Mouse (Mus musculus) kidney, embryonic 15.5 days (tissue): ENCODE results near the gene Nxpe5. TPM values are rescaled to one million over a fixed set of nuclear protein-coding genes. Genes with fewer than 3 reads are reported as not detected.

Experiments used
- ATAC-seq: fragments of 200-750 bp; cut with Nextera tagmentation; replicated peaks from 2 replicates; pipeline ENCODE4 v1.8.0; 2017; ENCODE audit warnings: moderate TSS enrichment; ENCODE audit not compliant: low FRiP score
- H3K27ac ChIP-seq: fragments of 300-500 bp; sonication (generic); 2 replicates; pipeline ENCODE4 v1.5.1; 2015; ENCODE audit warnings: mild to moderate bottlenecking, inconsistent platforms
- H3K27me3 ChIP-seq: fragments of 300-500 bp; sonication (generic); 2 replicates; pipeline ENCODE4 v1.6.1; 2015; ENCODE audit warnings: inconsistent platforms
- H3K36me3 ChIP-seq: fragments of 300-500 bp; sonication (generic); 2 replicates; pipeline ENCODE4 v1.6.1; 2015; ENCODE audit warnings: inconsistent platforms
- H3K4me1 ChIP-seq: fragments of 300-500 bp; sonication (generic); 2 replicates; pipeline ENCODE4 v1.6.1; 2015; ENCODE audit warnings: inconsistent platforms
- H3K4me2 ChIP-seq: fragments of 300-500 bp; sonication (generic); 2 replicates; pipeline ENCODE4 v1.6.1; 2015; ENCODE audit warnings: moderate library complexity, mild to moderate bottlenecking, inconsistent platforms
- H3K4me3 ChIP-seq: fragments of 300-500 bp; sonication (generic); replicated peaks from 2 replicates; pipeline ENCODE4 v1.5.1; 2015; ENCODE audit warnings: mild to moderate bottlenecking, inconsistent platforms
- H3K9ac ChIP-seq: fragments of 300-500 bp; sonication (generic); 2 replicates; pipeline ENCODE4 v1.6.1; 2015; ENCODE audit warnings: mild to moderate bottlenecking, inconsistent platforms
- H3K9me3 ChIP-seq: fragments of 300-500 bp; sonication (generic); replicated peaks from 2 replicates; pipeline ENCODE4 v1.6.1; 2016; ENCODE audit warnings: inconsistent platforms
- WGBS: fragments of 180-500 bp; shearing (Covaris S2); methylation state at CpG from one replicate; pipeline ENCODE4 v1.1.7; 2015; ENCODE audit warnings: mixed read lengths; 5-methylcytosine and 5-hydroxymethylcytosine counted together
- polyA plus RNA-seq: library from polyadenylated mRNA; unstranded; fragments of >200 nt; fragmentation: Nextera tagmentation; extraction: Ambion mirVana; gene quantifications from 2 replicates; pipeline ENCODE4 v1.2.1, GENCODE M21; 2015

Nxpe5 gene
- polyA plus RNA-seq, 1 experiment from 2014 or later: not detected

DNA sequence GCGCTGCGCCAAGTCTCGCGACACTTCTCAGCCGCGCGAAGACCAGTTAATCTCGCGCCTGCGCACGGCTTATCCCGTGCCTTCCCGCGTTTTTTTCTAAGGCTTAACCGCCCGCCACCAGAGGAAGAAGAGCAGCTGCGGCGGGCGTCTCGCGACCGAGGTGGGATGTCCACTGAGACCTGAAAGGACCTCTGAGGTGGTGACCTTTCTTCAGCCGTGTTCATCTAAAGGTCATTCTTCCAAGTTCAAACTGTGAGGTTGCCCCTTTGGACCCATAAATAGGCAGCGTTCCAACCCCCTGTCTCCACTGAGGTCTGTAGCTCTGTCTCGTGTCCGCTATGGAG, 54.7 kb downstream of the Nxpe5 start:
- peaks cover 36% of the 10 kb centered on the region for H3K4me1 ChIP-seq
- ATAC-seq: no peak
- no peak overlapping the region for H3K9ac ChIP-seq
- peaks cover 7% of the 10 kb centered on the region; the same call in 1 of the 2 replicates for H3K9me3 ChIP-seq
- 24% methylated on average over 26 of the region's 26 CpGs for WGBS
- H3K4me3 ChIP-seq: peak overlapping the region; percentile 80
- H3K27ac ChIP-seq: no peak overlapping the region
- peaks cover 7% of the 10 kb centered on the region; the same call in 1 of the 2 replicates for H3K27me3 ChIP-seq
- peaks cover 14% of the 10 kb centered on the region for H3K36me3 ChIP-seq
- peak overlapping the region; percentile 84 for H3K4me2 ChIP-seq

DNA sequence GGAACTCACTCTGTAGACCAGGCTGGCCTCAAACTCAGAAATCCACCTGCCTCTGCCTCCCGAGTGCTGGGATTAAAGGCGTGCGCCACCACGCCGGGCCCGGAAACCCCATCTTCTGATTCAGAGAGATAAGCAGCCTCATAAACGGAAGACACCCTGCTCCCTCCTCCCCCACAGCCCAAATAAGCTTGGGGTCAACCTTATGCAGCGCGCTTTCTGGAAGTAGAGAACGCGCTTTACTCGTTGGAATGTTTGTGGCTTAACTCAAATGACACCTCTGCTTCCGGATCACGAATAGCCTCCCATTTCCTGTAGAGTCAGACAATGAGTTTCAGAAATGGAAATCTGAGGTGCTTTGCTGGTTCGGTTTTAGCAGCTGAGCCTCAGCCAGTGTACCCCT, 55.1 kb downstream of the Nxpe5 start:
- no peak overlapping the region for H3K9ac ChIP-seq
- H3K4me3 ChIP-seq: no peak overlapping the region
- WGBS: 90% methylated on average over 15 of the region's 15 CpGs
- H3K36me3 ChIP-seq: peaks cover 14% of the 10 kb centered on the region
- H3K9me3 ChIP-seq: peaks cover 7% of the 10 kb centered on the region; the same call in 1 of the 2 replicates
- H3K27ac ChIP-seq: no peak overlapping the region
- no peak for ATAC-seq
- H3K27me3 ChIP-seq: peaks cover 7% of the 10 kb centered on the region; the same call in 1 of the 2 replicates
- H3K4me2 ChIP-seq: peak overlapping the region; percentile 84; the same call in 1 of the 2 replicates
- peaks cover 31% of the 10 kb centered on the region for H3K4me1 ChIP-seq

DNA sequence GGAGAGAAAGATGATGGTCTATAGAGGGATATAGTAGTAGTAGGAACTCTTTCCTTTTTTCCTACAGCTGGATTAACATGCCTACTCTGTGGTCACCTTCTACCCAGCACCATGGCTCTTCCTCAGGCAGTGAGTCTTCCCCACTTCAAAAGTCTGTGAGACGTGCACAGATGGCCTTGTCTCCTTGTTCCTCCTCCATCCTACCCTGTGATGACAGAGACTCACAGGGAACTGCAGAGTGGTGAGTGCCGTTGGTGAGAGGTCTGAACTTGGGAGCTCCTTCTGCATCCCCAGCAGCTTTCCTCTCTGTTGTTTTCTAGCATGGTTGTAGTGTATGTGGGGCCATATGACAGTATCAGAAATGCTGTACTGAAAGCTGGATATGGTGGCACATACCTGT, 56.1 kb downstream of the Nxpe5 start:
- Histone ChIP-seq H3K27me3 (peaks cover 7% of the 10 kb centered on the region; the same call in 1 of the 2 replicates), H3K27ac (no peak overlapping the region), H3K9ac (no peak overlapping the region), H3K4me3 (no peak overlapping the region), H3K36me3 (peaks cover 9% of the 10 kb centered on the region), H3K9me3 (peaks cover 7% of the 10 kb centered on the region; the same call in 1 of the 2 replicates), H3K4me2 (no peak overlapping the region), H3K4me1 (peaks cover 22% of the 10 kb centered on the region)
- WGBS: 73% methylated on average over 2 of the region's 2 CpGs
- no peak for ATAC-seq

DNA sequence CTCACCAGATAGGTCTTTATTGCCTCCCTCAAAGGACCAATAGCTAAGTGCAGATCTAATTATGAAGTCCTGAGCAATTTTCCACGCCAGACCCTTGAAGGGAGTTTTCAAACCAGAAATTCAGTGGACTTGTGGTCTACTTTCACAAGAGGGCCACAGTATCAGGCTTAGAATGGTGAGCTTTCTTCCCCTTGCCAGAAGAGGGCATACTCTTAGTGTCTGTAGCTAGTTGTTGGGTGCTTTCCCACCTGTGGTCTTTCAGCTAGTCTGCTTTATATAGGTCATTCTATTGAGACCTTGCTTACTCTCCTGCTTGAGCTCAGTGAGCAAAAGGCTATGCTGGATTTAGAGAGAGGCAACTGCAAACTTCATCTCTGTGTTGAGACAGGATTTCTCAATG, 57.8 kb downstream of the Nxpe5 start:
- peaks cover 7% of the 10 kb centered on the region; the same call in 1 of the 2 replicates for H3K9me3 ChIP-seq
- H3K4me2 ChIP-seq: no peak overlapping the region
- no peak overlapping the region for H3K27ac ChIP-seq
- H3K27me3 ChIP-seq: peaks cover 7% of the 10 kb centered on the region; the same call in 1 of the 2 replicates
- WGBS: 61% methylated on average over 1 of the region's 1 CpGs
- ATAC-seq: no peak
- H3K36me3 ChIP-seq: no peaks in the 10 kb centered on the region
- peaks cover 14% of the 10 kb centered on the region for H3K4me1 ChIP-seq
- H3K9ac ChIP-seq: no peak overlapping the region
- no peak overlapping the region for H3K4me3 ChIP-seq

DNA sequence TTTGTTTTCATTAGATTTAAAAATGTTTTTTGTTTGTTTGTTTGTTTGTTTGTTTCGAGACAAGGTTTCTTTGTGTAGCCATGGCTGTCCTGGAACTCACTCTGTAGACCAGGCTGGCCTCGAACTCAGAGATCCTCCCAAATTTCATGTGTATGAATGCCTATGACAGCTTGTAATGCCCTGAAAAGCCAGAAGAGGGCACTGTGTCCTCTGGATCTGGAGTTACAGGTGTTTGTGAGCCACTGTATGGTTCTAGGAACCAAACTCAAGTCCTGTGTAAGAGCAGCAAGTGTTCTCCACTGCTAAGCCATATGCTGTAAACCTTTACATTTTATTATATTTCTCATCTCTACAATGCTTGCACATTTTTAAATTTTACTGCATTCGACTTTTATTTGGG, 62.2 kb downstream of the Nxpe5 start:
- Histone ChIP-seq H3K4me3 (no peak overlapping the region), H3K9me3 (no peaks in the 10 kb centered on the region), H3K4me1 (no peaks in the 10 kb centered on the region), H3K36me3 (no peaks in the 10 kb centered on the region), H3K9ac (no peak overlapping the region), H3K4me2 (no peak overlapping the region), H3K27me3 (no peaks in the 10 kb centered on the region), H3K27ac (no peak overlapping the region)
- no peak for ATAC-seq
- 75% methylated on average over 3 of the region's 3 CpGs for WGBS

DNA sequence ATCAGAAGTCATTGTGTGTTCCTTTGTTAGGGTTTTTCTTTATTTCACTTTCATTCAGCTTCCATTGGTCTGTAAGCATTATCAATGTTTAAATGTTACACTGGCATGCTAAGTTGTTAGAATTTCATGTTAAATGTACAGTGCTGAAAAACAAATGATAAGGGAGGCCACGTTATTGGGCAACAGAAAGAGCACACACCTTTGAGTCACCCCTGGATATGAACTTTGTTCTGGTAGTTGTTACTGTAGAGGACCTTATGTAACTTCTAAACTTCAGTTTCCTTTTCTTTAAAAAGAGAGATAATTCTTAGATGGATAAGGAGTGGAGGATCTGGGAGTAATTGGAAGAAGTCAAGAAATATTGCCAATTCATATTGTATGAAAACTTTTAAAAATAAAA, 65.9 kb downstream of the Nxpe5 start:
- Histone ChIP-seq H3K9ac (no peak overlapping the region), H3K36me3 (no peaks in the 10 kb centered on the region), H3K4me1 (no peaks in the 10 kb centered on the region), H3K27me3 (no peaks in the 10 kb centered on the region), H3K4me2 (no peak overlapping the region), H3K4me3 (no peak overlapping the region), H3K27ac (no peak overlapping the region), H3K9me3 (no peaks in the 10 kb centered on the region)
- WGBS: 86% methylated on average over 1 of the region's 1 CpGs
- no peak for ATAC-seq

DNA sequence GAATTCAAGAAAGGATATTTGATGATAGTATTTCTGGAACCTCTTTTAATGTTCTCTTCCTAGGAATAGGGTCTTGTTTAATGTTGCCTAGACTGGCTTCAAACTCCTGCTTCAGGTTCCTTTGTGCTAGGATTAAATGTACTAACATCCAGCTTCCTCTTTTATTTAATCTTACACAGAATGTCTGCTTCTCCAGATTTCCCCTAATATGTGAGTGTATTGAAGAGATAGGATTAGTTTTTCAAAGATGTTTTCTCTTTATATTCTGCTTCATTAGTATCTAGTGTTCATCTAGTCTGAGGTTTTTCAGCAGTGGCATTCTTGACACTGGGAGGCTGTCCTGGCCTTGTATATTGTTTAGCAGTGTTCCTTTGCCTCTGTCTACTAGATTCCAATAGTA, 68.5 kb downstream of the Nxpe5 start:
- H3K27me3 ChIP-seq: no peaks in the 10 kb centered on the region
- H3K36me3 ChIP-seq: no peaks in the 10 kb centered on the region
- no peaks in the 10 kb centered on the region for H3K9me3 ChIP-seq
- no peak overlapping the region for H3K4me2 ChIP-seq
- no peak for ATAC-seq
- H3K27ac ChIP-seq: no peak overlapping the region
- no peaks in the 10 kb centered on the region for H3K4me1 ChIP-seq
- no peak overlapping the region for H3K4me3 ChIP-seq
- H3K9ac ChIP-seq: no peak overlapping the region

DNA sequence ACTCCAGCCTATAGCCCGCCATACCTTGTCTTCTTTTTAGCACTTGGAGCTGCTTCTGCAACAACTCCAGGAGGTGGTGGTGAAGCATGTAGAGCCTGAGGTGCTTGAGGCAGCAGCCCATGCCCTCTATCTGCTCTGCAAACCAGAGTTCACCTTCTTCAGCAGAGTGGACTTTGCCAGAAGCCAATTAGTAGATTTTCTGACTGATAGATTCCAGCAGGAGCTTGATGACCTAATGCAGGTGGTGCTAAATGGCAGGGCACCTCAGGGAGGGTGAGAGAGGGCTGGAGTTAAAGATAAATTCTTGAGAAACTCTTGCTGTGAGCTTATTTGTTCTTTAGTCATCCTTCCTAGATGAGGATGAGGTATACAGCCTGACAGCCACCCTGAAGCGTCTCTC, 73.9 kb downstream of the Nxpe5 start:
- WGBS: 82% methylated on average over 2 of the region's 2 CpGs
- H3K9me3 ChIP-seq: no peaks in the 10 kb centered on the region
- no peaks in the 10 kb centered on the region for H3K36me3 ChIP-seq
- ATAC-seq: no peak
- no peak overlapping the region for H3K4me3 ChIP-seq
- H3K4me2 ChIP-seq: no peak overlapping the region
- H3K9ac ChIP-seq: no peak overlapping the region
- H3K27ac ChIP-seq: no peak overlapping the region
- H3K4me1 ChIP-seq: no peaks in the 10 kb centered on the region
- H3K27me3 ChIP-seq: no peaks in the 10 kb centered on the region

Other genes with a start within 250 kb of the Nxpe5 start
- gene Azgp1, start 244.4 kb upstream of the Nxpe5 start, polyA plus RNA-seq: not detected in 2 replicates
- gene Smok3a, start 204.6 kb upstream of the Nxpe5 start, polyA plus RNA-seq: not detected in 2 replicates
- gene Smok3b, start 204.5 kb upstream of the Nxpe5 start, polyA plus RNA-seq: not detected in 2 replicates
- gene Smok3c, start 172.7 kb upstream of the Nxpe5 start, polyA plus RNA-seq: not detected in 2 replicates
- 22.9 and 23.5 TPM in 2 replicates for gene Zkscan1, start 140.8 kb upstream of the Nxpe5 start, polyA plus RNA-seq
- 61.4 and 64.6 TPM in 2 replicates for gene Zscan21, start 109.0 kb upstream of the Nxpe5 start, polyA plus RNA-seq
- 23.2 and 26.4 TPM in 2 replicates for gene Zfp113, start 70.2 kb upstream of the Nxpe5 start, polyA plus RNA-seq
- 306 and 316 TPM in 2 replicates for gene Cops6, start 64.8 kb upstream of the Nxpe5 start, polyA plus RNA-seq
- gene Ap4m1, start 53.9 kb upstream of the Nxpe5 start, polyA plus RNA-seq: 24.2 and 28.2 TPM in 2 replicates
- 211 and 225 TPM in 2 replicates for gene Mcm7, start 53.5 kb upstream of the Nxpe5 start, polyA plus RNA-seq
- 102 and 109 TPM in 2 replicates for gene Taf6, start 38.4 kb upstream of the Nxpe5 start, polyA plus RNA-seq
- gene Cnpy4, start 38.4 kb upstream of the Nxpe5 start, polyA plus RNA-seq: 61.9 and 62.9 TPM in 2 replicates
- 8.4 and 10.5 TPM in 2 replicates for gene Mblac1, start 31.6 kb upstream of the Nxpe5 start, polyA plus RNA-seq
- gene Lamtor4, start 29.6 kb downstream of the Nxpe5 start, polyA plus RNA-seq: 57.8 and 61.1 TPM in 2 replicates
- 5.9 and 6.5 TPM in 2 replicates for gene BC037034, start 38.1 kb downstream of the Nxpe5 start, polyA plus RNA-seq
- gene Gal3st4, start 46.9 kb downstream of the Nxpe5 start, polyA plus RNA-seq: 2.1 and 2.7 TPM in 2 replicates
- gene Gm43720, start 54.1 kb downstream of the Nxpe5 start, polyA plus RNA-seq: 0.08 and 0.22 TPM in 2 replicates
- 27.8 and 29.8 TPM in 2 replicates for gene Gpc2, start 54.1 kb downstream of the Nxpe5 start, polyA plus RNA-seq
- 3.9 and 4.1 TPM in 2 replicates for gene Stag3, start 54.3 kb downstream of the Nxpe5 start, polyA plus RNA-seq
- 0.23 TPM in 1 of 2 replicates, not detected in the other for gene Pvrig, start 116.1 kb downstream of the Nxpe5 start, polyA plus RNA-seq
- 38.1 TPM in 2 replicates for gene Zfp157, start 215.6 kb downstream of the Nxpe5 start, polyA plus RNA-seq